Mouse (Mus musculus) WW6 (cell line): ENCODE results near the gene Bcl11b.

Experiments used
- DNase-seq: peaks from one replicate; pipeline ENCODE4 v3.0.0-alpha.2; 2013; ENCODE audit warnings: low read depth, low spot score

Bcl11b gene

DNA sequence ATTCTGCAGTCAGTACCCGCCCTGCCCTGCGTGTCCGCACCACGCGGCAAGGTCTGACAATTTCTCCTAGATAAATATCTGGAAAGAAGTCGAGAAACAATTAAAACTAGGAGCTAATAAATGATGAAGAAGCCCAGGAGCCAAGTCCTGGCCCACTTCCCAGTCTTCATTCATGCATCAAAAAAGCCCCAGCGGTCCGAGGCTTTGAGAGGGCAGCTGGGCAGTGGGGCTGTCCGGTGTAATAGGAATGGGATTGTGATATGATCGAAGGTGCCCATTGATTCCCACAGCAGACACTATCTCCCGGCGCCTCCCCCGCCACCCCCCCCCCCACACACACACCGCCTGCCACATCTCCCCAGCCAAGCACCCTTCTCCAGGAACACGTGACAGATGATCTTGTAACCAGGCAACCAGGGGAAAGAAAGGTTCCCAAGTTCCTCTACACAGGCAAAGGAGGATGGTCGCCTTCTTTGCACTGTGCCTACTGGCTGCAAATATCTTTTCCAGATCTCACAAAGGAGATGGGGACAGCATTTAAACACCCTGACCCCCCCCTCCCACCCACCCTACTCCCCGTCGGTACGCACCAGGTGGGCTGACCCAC lies 68.5 kb downstream of the Bcl11b start:
- no peak for DNase-seq

DNA sequence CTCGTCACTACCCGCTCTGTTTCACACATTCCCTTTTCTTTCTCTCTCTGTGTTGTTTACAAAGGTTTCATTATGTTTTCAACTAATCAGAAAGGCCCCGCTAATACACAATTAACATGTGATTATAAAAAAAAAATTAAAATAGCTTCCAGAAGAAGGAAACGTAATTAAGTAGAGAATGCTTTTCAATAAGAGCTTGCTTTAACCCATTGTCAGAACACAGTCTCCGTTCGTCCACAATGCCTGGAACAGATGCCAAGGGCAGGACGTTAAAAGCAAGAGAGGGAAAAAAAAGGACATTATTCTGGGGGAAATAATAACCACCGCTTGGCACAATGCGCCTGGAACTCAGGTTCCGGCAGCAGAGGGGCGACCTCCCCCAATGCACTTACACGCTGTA lies 71.3 kb downstream of the Bcl11b start:
- DNase-seq, result no peak

DNA sequence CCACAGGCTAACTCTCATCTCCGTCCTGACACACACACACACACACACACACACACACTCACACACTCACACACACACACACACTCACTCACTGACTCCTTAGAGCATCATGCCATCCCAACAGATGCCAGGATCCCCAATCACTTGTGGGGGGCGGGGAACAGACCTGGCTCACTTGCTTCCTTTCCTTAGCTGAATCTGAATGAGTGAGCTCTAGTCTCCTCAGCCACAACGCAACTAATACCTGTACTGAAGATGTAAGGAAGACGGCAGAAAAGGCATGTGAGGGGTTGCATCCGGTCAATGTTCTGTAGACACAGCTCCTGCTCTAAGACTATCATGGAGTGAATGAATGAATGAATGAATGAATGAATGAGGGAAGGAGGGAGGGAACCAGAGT lies 71.9 kb downstream of the Bcl11b start:
- DNase-seq, result no peak

- DNase-seq, result no peak
Measured at GRCm38 (mm10) chr12:107930611-107931350, 72.6 kb downstream of the Bcl11b start.

GRCm38 (mm10) chr12:107928905-107929304 lies 74.5 kb downstream of the Bcl11b start:
- DNase-seq, result no peak

GRCm38 (mm10) chr12:107928464-107928901 lies 74.9 kb downstream of the Bcl11b start:
- DNase-seq, result no peak

DNA sequence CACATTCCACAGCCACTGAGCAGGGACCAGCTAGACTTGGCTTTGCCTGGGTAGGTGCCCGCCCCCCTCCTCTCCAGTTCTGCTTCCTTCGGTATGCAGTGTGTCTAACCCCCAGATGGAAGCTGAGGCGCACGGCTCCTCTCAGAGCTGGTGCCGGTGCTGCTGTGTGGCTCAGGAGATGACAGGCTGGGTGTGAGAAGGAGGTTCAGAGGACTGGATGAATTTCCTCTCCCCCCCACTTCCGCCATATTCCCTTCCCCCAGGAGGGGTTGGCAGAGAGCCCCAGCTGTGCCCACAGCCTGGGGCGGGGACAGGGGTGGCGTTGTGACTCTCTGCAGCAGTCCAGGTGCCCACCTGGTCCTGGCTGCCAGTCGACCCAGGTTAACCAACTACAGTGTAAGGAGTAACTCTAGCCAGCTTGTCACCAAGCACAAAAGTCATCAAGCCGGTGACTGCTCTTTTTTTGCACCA lies 75.4 kb downstream of the Bcl11b start:
- DNase-seq, result no peak

- no peak for DNase-seq
Measured at GRCm38 (mm10) chr12:107926074-107926855, 77.1 kb downstream of the Bcl11b start.

GRCm38 (mm10) chr12:107924696-107925095 lies 78.7 kb downstream of the Bcl11b start:
- DNase-seq, result no peak

DNA sequence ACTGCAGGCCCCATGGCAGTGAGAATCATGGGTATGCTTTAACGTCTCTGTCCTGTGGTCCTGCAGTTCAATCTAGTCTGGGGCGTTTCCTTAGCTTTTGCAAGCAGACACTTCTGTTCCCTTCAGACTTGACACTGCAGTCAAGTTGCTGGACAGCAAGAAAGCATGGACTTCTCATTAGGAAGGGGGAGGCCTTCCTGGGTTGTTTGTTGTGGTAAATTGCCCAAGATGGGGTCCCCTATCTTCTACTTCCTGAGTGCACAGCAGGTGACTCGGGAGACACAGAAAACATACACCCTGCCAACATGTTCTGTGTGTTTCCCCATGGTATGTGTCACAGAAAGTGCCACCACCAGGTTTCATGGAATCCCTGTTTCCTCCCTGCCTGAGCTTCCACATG lies 79.4 kb downstream of the Bcl11b start:
- DNase-seq, result no peak

DNA sequence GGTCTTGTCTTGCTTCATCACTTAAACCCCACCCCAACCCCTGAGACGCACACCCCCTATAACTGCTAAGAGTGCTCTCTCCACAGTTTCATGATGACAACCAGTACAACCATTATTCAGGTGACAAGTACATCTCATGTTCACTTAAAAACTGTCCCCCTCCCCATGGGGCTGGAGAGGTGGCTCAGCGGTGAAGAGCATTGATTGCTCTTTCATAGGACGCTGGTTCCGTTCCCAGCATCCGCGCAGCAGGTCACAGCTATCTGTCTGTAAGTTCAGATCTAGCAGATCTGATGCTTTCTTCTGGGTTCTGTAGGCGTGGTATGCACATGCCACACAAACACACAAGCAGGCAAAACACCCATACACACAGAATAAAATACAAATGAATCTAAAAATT lies 81.2 kb downstream of the Bcl11b start:
- no peak for DNase-seq

DNA sequence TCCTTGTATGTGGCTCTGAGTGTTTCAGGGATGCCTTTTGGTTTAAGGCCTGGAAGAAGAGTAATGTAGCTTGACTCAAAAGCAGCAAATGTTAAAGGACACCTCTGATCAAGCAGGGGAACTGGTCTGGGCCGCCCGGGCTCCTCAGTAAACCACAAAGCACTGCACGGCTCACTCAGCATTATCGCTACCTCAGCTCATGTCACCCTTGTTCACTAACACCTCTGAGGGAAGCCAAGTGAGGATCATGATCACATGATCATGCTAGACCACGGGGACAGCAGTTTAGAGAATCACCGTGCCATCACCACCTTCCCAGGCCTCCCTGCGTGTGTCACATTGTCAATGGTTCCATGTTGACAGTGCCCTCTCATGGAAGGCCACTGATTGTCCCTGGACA lies 81.8 kb downstream of the Bcl11b start:
- no peak for DNase-seq

GRCm38 (mm10) chr12:107921154-107921553 lies 82.2 kb downstream of the Bcl11b start:
- no peak for DNase-seq

DNA sequence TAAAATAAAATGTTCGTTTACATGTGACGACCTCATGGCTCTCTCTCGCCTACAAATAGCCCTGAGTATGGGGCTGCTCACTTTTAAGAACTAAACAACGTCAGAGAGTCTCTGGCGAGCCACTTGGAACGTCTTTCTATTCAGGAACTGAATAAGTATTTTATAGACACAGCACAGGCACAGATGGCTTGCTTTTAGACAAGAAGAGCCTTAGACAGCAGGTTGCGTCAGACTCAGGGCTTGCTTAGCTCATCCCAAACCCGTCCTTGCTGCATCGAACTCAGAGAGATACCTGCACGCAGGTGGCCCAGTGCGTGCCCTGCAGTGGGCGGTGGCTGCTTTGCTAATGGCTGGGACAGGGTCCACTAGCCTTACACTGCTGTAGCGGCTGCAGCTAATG lies 82.7 kb downstream of the Bcl11b start:
- no peak for DNase-seq

GRCm38 (mm10) chr12:107920076-107920475 lies 83.3 kb downstream of the Bcl11b start:
- DNase-seq, result no peak

DNA sequence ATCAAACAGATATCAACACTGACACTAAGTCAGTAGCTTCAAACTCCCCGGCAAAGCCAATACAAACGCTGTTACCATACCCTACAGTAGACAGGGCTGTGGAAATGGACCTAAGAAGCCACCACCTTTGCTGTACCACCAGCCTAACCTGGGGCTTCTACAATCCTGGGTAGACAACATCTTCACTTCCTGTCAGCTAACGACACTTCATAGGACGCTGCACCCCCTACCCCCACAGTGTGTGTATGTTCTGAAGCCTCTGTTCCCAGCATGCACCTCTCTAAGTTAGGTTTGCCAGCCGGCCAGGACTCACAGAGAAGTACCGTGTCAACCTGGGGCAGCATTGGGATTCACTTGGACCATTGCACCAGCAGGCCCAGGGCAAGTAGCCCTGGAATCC lies 84.6 kb downstream of the Bcl11b start:
- no peak for DNase-seq

DNA sequence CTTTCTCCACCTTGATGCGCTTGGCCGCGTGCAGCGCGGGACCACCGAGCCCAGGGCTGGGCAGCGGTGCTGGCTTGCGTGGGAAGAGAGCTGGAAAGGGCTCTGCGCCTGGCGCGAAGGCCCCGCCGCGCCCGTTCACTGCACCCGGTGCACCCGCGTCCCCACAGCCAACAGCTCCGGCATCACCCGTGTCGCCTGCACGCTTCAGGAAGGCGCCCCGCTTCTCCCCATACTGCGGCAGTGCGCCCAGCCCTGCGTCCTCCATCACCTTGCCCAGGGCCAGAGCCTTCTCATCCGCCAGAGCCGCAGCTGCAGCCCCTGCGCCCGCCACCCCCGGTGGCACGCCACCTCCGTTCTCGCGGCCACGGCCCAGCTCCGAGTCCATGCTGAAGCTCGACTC lies 87.4 kb downstream of the Bcl11b start:
- no peak for DNase-seq

DNA sequence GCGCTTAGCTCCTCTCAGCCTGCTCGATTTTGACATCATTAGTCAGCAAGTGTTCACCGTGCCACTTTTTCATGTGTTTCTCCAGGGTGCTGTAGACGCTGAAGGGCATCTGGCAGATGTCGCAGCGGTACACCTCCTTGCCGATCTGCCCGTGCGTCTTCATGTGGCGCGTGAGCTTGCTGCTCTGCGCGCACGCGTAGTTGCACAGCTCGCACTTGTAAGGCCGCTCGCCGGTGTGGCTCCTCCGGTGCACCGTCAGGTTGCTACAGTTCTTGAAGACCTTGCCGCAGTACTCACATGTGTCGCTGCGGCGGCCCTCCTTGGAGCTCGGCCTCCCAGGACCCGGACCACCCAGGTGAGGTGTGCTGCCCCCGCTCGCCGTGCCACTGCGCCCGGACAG lies 88.0 kb downstream of the Bcl11b start:
- DNase-seq, result no peak

DNA sequence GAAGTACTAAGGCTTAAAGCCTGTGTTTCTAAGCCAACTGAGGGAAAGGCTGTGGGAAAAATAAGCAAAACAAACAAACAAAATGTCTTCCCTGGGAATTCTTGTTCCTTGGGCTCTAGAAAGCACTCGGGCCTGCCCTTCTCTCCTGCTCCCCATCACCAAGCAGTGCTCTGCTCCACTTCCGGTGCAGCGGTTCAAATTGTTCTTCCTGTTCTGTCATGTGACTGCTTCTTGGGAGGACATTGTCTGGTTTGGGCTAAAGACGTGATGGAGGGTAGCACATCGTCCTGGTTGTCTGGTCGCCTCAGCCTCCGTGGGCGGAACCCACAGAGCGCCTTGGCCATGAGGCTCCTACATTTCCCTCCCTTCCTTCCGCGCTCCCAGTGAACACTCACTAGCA lies 94.6 kb downstream of the Bcl11b start:
- DNase-seq, result no peak

DNA sequence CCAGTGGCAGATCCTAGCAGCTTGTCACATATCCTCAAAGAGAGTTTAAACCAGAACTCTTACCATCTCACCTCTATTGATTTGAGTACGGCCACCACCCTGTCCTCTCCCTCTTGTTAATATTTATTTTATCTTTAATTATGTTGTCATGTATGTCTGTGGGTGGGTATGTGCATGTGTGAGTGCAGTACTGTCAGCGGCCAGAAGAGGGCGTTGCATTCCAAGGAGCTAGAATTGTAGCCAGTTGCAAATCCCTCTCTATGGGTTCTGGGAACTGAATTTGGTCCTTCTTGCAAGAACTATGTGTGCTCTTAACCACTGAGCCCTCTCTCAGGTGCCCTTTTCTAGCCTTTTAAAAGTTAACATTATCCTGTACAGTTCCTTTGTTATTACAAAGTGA lies 98.1 kb downstream of the Bcl11b start:
- no peak for DNase-seq

DNA sequence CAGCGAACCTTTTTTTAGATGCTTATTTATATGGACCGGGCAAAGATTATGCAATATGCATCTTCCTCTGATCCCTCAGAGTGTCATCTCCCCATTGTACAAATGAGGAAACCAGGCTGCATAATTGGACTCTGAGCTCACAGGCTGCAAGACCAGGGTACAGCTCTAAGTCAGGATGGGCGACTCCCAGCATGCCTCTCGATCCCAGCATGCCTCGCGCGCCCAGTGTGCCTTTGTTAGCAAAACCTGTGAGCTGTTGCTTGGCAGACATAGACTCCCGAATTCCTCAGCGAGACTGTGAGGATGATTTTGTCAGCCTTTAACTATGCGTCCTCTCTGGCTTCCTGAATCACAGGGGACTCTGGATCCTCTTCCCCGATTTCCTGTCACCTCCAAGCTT lies 98.9 kb downstream of the Bcl11b start:
- DNase-seq, result no peak

- DNase-seq, result no peak
Measured at GRCm38 (mm10) chr12:107903949-107904348, 99.5 kb downstream of the Bcl11b start.

DNA sequence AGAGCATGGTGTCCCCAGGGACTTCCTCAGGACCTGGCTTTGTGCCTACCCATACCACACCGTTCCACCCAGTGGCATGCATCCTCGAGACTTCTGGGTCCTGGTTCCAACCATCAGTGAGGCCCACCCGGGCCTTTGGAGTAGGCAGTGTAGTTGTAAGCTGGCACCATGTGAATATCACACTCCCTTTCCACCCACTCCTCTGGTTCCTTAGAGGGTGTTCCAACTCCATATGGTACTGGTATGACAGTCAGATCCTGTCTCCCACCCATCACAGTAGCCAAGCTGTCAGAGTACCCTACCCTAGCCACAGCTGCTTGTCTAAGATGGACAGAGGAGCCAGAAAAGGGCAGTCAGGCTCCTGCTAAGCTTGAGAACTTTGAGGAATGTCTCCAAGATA lies 112.0 kb downstream of the Bcl11b start:
- no peak for DNase-seq
